In the genomic region with DNA sequence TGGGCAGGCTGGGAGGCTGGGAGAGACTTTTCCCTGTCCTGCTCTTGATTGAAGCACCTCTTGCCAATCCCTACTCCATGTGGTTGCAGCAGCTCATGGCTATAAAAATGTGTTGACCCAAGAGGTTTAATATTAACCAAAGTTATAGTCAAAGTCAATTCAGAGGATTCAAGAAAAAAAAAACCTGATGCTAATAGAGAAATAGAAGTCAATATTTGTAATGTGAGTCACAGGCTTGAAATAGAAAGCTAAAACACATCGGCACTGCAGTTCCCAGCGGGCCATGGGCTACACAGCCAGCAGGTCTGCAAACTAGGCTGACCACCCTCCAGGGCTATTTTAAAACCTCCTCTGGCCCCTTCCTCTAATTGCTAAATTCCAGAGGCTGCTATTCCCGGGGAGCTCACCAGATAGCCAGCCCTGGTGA, we compare ENCODE assay signal across 12 mouse cellular contexts. TPM values are rescaled to one million over a fixed set of nuclear protein-coding genes. Genes with fewer than 3 reads are reported as not detected.
DNase-seq lines count a peak whose midpoint lies in the region; ATAC-seq and TF ChIP-seq lines count a peak whose summit lies in the region.
"Had no signal": no experiment of that assay in that cellular context is flagged by ENCODE, and none has a peak within 500 bp of the region (broad histone marks: within the 10 kb centered on the region; RNA-seq: fewer than 3 reads in every experiment).

No protein-coding gene starts in this region.

- DNase-seq in heart, adult 18-20 months, result no peak
- peak; percentile 56 for DNase-seq in Patski (ENCODE audit: low read depth, low spot score)
- DNase-seq in lung, postnatal 25 days (ENCODE audit: low spot score), result peak; percentile 63
- no peak for DNase-seq in midbrain, postnatal 0 days (ENCODE audit: low spot score)
- no peak for DNase-seq in left cerebral cortex, adult 9 months (ENCODE audit: low spot score in 2 of 2)
- DNase-seq in hindbrain, embryonic 10.5 days (ENCODE audit: low spot score), result no peak
- DNase-seq: cerebellum, postnatal 14 days had no signal

- in situ Hi-C loops in Patski (cut with MboI; ENCODE audit: low pct_unique_long_range_greater_than_20kb), result no loop called here

- 17% methylated on average over 3 of the region's 3 CpGs for WGBS in heart, embryonic 16.5 days
- 37% methylated on average over 3 of the region's 3 CpGs for WGBS in intestine, embryonic 16.5 days
- 82% methylated on average over 3 of the region's 3 CpGs for WGBS in midbrain, postnatal 0 days
- WGBS in hindbrain, embryonic 10.5 days, result 80% methylated on average over 3 of the region's 3 CpGs

- no peak for ATAC-seq in heart, embryonic 16.5 days (replicated peaks; ENCODE audit: extremely low read depth, insufficient read depth, low FRiP score)
- peak; percentile 96 for ATAC-seq in Patski
- peak; percentile 90 for ATAC-seq in intestine, embryonic 16.5 days
- ATAC-seq in midbrain, postnatal 0 days (ENCODE audit: low FRiP score), result no peak

- H3K27me3 ChIP-seq in heart, embryonic 16.5 days (ENCODE audit: control insufficient read depth, insufficient read depth, low read length), result no peaks in the 10 kb centered on the region
- H3K27me3 ChIP-seq in Patski, result no peaks in the 10 kb centered on the region
- no peaks in the 10 kb centered on the region for H3K27me3 ChIP-seq in intestine, embryonic 16.5 days (replicated peaks; ENCODE audit: control insufficient read depth, insufficient read depth, low read length)
- no peaks in the 10 kb centered on the region for H3K27me3 ChIP-seq in midbrain, postnatal 0 days (ENCODE audit: insufficient read depth, low read length)
- H3K27me3 ChIP-seq in hindbrain, embryonic 10.5 days (ENCODE audit: insufficient read depth, poor library complexity, severe bottlenecking), result no peaks in the 10 kb centered on the region
- H3K27me3 ChIP-seq: CH12.LX; kidney, embryonic 15.5 days had no signal

- no peak for TF ChIP-seq CTCF in Patski (IDR thresholded peaks at IDR 0.05)
- TF ChIP-seq CTCF in midbrain, postnatal 0 days (IDR thresholded peaks at IDR 0.05), result no peak

- H3K9ac ChIP-seq in heart, embryonic 16.5 days (ENCODE audit: low read length), result no peak overlapping the region; the same call in 1 of the 2 replicates
- H3K9ac ChIP-seq in intestine, embryonic 16.5 days (ENCODE audit: low read depth, low read length), result no peak overlapping the region
- no peak overlapping the region for H3K9ac ChIP-seq in midbrain, postnatal 0 days (replicated peaks; ENCODE audit: low read length, poor library complexity, severe bottlenecking)
- H3K9ac ChIP-seq: kidney, embryonic 15.5 days had no signal

- peak overlapping the region; percentile 18; the same call in 1 of the 2 replicates for H3K27ac ChIP-seq in heart, embryonic 16.5 days (ENCODE audit: low read length)
- peak overlapping the region; percentile 90 for H3K27ac ChIP-seq in intestine, embryonic 16.5 days (ENCODE audit: low read length)
- H3K27ac ChIP-seq in midbrain, postnatal 0 days (ENCODE audit: low read depth, low read length), result no peak overlapping the region
- no peak overlapping the region for H3K27ac ChIP-seq in hindbrain, embryonic 10.5 days
- H3K27ac ChIP-seq: kidney, embryonic 15.5 days had no signal

- H3K9me3 ChIP-seq in heart, embryonic 16.5 days (replicated peaks; ENCODE audit: control insufficient read depth, low read length), result no peaks in the 10 kb centered on the region
- no peaks in the 10 kb centered on the region for H3K9me3 ChIP-seq in intestine, embryonic 16.5 days (ENCODE audit: control insufficient read depth, low read length)
- H3K9me3 ChIP-seq in midbrain, postnatal 0 days (ENCODE audit: low read length), result no peaks in the 10 kb centered on the region
- H3K9me3 ChIP-seq in hindbrain, embryonic 10.5 days, result no peaks in the 10 kb centered on the region
- H3K9me3 ChIP-seq: kidney, embryonic 15.5 days had no signal

- POLR2A ChIA-PET in Patski (lab: Charles Lee), result interaction anchor here (0.9 kb wide), 1 partner anchor 30 kb away, joined by 3 read pairs; no protein-coding TSS in a partner anchor

- no peaks in the 10 kb centered on the region for H3K36me3 ChIP-seq in heart, embryonic 16.5 days (ENCODE audit: control insufficient read depth, insufficient read depth)
- no peaks in the 10 kb centered on the region for H3K36me3 ChIP-seq in intestine, embryonic 16.5 days (ENCODE audit: control insufficient read depth, insufficient read depth, low read length)
- no peaks in the 10 kb centered on the region for H3K36me3 ChIP-seq in midbrain, postnatal 0 days (ENCODE audit: insufficient read depth, low read length)
- no peaks in the 10 kb centered on the region for H3K36me3 ChIP-seq in hindbrain, embryonic 10.5 days
- H3K36me3 ChIP-seq: kidney, embryonic 15.5 days had no signal

- no peak overlapping the region for H3K4me3 ChIP-seq in heart, embryonic 16.5 days (ENCODE audit: low read length)
- no peak overlapping the region for H3K4me3 ChIP-seq in intestine, embryonic 16.5 days (ENCODE audit: low read length)
- no peak overlapping the region for H3K4me3 ChIP-seq in midbrain, postnatal 0 days (ENCODE audit: low read depth, low read length)
- no peak overlapping the region for H3K4me3 ChIP-seq in hindbrain, embryonic 10.5 days
- H3K4me3 ChIP-seq: kidney, embryonic 15.5 days had no signal

- H3K4me2 ChIP-seq in heart, embryonic 16.5 days (ENCODE audit: low read depth, low read length), result peak overlapping the region; percentile 48
- H3K4me2 ChIP-seq in intestine, embryonic 16.5 days (ENCODE audit: low read depth, low read length), result peak overlapping the region; percentile 19
- no peak overlapping the region for H3K4me2 ChIP-seq in midbrain, postnatal 0 days (ENCODE audit: low read depth, low read length, poor library complexity, severe bottlenecking)
- H3K4me2 ChIP-seq: kidney, embryonic 15.5 days had no signal

- CTCF ChIA-PET in Patski (lab: Charles Lee), result interaction anchor here (1.0 to 2.1 kb wide), 7 partner anchors 10 to 143 kb away, joined by 3 to 7 read pairs (median 3); no protein-coding TSS in a partner anchor

- H3K4me1 ChIP-seq in heart, embryonic 16.5 days (ENCODE audit: control insufficient read depth, insufficient read depth, low read length), result peaks cover 11% of the 10 kb centered on the region
- peaks cover 5% of the 10 kb centered on the region; the same call in 1 of the 2 replicates for H3K4me1 ChIP-seq in intestine, embryonic 16.5 days (ENCODE audit: control insufficient read depth, insufficient read depth, low read length)
- H3K4me1 ChIP-seq in midbrain, postnatal 0 days (ENCODE audit: insufficient read depth, low read length), result no peaks in the 10 kb centered on the region
- H3K4me1 ChIP-seq in hindbrain, embryonic 10.5 days (replicated peaks), result no peaks in the 10 kb centered on the region

RNA-seq across cellular contexts. Expression of a gene that starts 53.2 kb away (rescaled TPM):
- polyA plus RNA-seq in heart, embryonic 16.5 days (2015; fragmentation: Nextera tagmentation; extraction: Ambion mirVana), result 6.5 and 7.4 TPM in 2 replicates
- total RNA-seq in heart, adult 18-20 months (2021), result 1 to 10 TPM; 1.3 to 1.5 TPM
- polyA plus RNA-seq in Patski (2021), result 0.04 TPM
- polyA plus RNA-seq in intestine, embryonic 16.5 days (2015; fragmentation: Nextera tagmentation; extraction: Ambion mirVana), result 12.1 and 14.3 TPM in 2 replicates
- 3.0 and 3.6 TPM in 2 replicates for total RNA-seq in midbrain, postnatal 0 days (2014; rRNA removed)
- polyA plus RNA-seq in midbrain, postnatal 0 days (2015; fragmentation: Nextera tagmentation; extraction: Ambion mirVana), result 4.0 TPM in 2 replicates
- 1.1 and 2.0 TPM in 2 replicates for polyA plus RNA-seq in hindbrain, embryonic 10.5 days (2016; fragmentation: Nextera tagmentation; extraction: Ambion mirVana)
- total RNA-seq: CH12.LX; megakaryocyte progenitor cell, adult 5-6 weeks had no signal

Comparison
In these comparisons a context has a peak if more than half of its experiments do, and no peak if none do; other contexts are left out.
1. ATAC-seq: peak in Patski (single experiment) and intestine, embryonic 16.5 days (single experiment); none in heart, embryonic 16.5 days (single experiment) and midbrain, postnatal 0 days (single experiment).
2. H3K27ac ChIP-seq: peak in heart, embryonic 16.5 days (single experiment) and intestine, embryonic 16.5 days (single experiment); none in midbrain, postnatal 0 days (single experiment) and hindbrain, embryonic 10.5 days (single experiment).
3. DNase-seq: peak in Patski (single experiment) and lung, postnatal 25 days (single experiment); none in heart, adult 18-20 months (0 of 2), midbrain, postnatal 0 days (single experiment), left cerebral cortex, adult 9 months (0 of 2) and hindbrain, embryonic 10.5 days (single experiment).